Mouse (Mus musculus) heart, adult 11 months (tissue): ENCODE data around the gene Nrp2.
A peak's percentile ranks its signal among the peaks of the same experiment; 100 is the strongest.

Experiments
- DNase-seq: peaks from one replicate; pipeline ENCODE4 v3.0.0; 2022

Nrp2 gene

DNA sequence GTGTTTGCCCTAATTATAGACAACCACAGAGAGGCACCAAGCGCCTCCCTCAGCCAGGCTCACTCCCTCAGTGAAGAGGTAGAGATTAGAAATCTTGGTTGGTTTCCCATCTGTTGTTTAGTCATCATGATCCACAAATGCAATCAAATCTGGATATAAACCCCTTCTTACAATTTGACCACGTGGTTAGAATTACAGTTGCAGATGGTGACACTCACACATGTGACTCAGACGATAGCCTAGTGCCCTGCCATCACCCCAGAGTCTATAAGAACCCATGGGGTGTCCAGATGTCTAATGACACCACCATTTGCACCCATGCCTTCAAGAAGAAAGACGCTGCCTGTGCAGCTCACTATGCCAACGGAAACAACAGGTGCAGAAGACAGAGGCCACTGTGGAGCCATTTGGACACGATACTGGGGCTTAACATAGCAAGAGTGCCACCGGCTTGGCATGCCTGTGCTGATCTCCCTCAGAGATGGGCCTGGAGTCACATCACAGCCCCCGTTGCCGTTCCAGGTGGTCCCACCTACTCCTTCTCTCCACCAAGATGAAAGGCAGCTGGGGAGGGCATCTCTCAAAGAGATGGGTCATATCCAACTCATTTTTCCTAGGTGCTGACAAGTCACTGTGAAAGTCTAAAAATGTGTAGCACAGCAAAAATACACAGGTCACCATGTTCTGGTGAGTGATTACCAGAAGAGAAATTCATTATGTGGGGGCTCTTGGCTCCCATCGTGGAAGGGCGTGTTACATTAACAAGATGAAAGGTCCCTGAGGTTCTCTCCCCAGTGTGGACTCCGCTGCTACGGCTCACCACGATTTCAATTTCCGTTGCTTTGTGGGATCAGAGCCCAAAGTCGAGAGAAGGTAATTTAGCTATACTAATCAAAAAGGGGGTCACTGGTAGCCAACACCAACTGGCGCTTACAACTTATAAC, 123.0 kb downstream of the Nrp2 start:
- DNase-seq, result peak; percentile 80

- peak; percentile 77 for DNase-seq
Observed at GRCm38 (mm10) chr1:62827316-62827715, 124.2 kb downstream of the Nrp2 start.

DNA sequence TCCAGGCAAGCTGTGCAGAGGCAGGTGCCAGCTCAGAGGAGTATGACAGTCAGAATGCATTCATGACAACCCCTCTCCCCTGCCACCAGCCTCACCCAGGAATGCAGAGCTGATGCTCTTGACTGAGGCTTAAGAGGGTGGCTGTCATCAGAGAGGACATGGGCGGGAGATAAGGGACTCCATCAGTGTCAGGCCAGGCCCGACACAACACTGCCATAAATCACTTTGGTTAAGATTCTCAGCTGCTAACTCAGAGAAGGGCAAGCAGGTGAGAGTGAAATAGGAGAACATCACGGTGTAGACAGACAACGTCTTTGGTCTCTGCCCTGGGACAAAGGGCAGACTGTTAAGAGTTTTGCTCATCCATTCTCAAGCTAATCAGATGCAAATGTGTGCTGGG, 125.1 kb downstream of the Nrp2 start:
- DNase-seq, result peak; percentile 74

- peak; percentile 78 for DNase-seq
Observed at GRCm38 (mm10) chr1:62829690-62830417, 126.8 kb downstream of the Nrp2 start.

- DNase-seq, result peak; percentile 45
Observed at GRCm38 (mm10) chr1:62830418-62830769, 127.3 kb downstream of the Nrp2 start.

DNA sequence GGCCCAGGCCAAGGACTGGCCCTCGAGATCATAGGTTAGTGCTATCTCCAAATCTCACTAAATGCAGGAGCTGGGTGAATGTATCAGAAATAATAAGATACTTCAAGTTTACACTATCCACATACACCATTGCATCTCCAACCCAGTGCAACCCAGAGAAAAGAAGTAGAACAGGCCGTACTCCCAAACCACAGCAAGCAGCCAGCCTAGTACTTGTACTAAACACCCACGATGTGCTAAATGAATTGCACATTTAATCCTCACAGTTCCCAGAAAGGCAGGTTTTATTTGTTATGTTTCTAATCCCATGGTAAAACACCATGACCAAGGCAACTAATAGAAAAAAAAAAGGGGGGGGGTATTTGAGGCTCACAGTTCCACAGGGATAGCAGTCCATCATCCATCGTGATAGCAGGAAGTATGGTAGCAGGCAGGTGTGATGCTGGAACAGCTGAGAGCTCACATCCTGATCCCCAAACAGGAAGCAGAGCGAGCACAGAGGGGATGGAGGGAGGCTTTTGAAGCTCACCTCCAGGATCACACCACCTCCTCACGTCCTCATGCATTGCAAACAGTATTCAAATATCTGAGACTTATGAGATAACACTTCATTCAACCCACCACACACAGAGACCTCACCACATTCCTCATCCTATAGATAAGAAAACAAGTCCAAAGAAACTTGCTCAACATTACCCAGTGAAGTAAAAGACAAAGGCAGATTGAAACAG, 128.8 kb downstream of the Nrp2 start:
- peak; percentile 59 for DNase-seq

DNA sequence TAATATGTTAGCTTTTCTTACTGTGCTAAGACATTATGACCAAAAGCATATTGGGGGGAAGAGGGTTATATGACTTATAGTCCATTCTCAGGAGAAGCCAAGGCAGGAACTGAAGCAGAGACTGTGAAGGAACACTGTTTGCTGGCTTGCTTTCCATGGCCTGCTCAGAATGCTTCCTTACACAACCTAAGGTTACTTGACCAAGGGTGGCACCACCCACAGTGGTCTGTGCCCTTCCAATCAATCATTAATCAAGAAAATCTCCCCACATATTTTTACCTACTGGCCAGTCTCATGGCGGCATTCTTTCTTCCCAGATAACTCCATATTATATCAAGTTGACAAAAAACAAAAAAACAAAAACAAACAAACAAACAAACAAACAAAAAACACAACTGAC, 130.3 kb downstream of the Nrp2 start:
- peak; percentile 45 for DNase-seq

DNA sequence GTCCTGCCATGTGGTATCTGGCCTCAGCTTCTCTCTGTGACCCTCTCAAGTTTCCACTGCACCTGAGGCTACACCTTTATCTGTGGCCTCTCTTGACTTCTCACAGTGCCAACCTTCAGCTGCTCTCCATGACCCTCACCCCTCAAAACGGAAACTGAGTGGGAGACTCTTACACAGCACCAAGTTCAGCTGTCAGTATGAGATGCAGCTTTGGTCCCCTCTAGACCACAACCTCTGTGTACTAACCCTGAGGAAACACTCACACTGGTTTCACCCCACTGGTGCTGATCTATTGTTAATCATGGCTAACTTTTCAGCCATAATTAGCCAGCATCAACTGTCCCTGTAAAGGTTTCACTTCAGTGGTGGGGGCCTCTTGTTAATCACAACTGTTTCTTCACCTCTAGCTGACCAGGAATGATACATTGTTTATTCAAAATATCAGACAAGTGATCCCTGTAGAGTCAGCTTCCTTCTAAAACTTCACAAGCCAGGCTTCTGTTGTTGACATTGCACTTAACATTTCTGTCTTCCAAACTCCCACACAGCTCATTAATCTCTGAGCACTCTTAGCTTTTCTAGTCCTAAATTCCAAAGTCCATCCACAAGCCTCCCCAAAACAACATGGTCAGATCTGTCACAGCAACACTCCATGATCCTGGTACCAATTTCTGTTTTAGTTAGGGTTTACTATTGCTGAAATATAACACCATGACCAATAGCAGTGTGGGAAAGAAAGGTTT, 131.5 kb downstream of the Nrp2 start:
- no peak for DNase-seq

- DNase-seq, result peak; percentile 37
Observed at GRCm38 (mm10) chr1:62838083-62838482, 135.0 kb downstream of the Nrp2 start.

- DNase-seq, result peak; percentile 43
Observed at GRCm38 (mm10) chr1:62838631-62839030, 135.5 kb downstream of the Nrp2 start.

DNA sequence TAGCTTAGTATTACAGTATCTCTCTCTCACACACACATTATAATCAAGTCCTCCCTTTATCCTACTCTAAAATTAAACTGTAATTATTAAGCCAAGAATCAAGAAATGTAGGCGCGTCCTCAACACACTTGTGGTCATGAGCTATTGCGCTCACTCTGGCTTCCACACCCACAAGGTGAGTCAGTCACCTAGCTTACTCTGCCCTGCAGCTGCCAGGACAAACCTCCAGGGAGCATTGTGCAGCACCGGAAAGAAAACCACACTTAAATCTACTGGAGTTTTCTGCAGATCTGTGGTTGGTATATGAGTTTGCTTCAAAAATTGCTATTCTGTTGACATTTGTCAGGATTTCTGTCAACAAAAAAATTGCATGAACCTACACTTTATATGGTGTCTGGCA, 140.1 kb downstream of the Nrp2 start:
- DNase-seq, result peak; percentile 24

DNA sequence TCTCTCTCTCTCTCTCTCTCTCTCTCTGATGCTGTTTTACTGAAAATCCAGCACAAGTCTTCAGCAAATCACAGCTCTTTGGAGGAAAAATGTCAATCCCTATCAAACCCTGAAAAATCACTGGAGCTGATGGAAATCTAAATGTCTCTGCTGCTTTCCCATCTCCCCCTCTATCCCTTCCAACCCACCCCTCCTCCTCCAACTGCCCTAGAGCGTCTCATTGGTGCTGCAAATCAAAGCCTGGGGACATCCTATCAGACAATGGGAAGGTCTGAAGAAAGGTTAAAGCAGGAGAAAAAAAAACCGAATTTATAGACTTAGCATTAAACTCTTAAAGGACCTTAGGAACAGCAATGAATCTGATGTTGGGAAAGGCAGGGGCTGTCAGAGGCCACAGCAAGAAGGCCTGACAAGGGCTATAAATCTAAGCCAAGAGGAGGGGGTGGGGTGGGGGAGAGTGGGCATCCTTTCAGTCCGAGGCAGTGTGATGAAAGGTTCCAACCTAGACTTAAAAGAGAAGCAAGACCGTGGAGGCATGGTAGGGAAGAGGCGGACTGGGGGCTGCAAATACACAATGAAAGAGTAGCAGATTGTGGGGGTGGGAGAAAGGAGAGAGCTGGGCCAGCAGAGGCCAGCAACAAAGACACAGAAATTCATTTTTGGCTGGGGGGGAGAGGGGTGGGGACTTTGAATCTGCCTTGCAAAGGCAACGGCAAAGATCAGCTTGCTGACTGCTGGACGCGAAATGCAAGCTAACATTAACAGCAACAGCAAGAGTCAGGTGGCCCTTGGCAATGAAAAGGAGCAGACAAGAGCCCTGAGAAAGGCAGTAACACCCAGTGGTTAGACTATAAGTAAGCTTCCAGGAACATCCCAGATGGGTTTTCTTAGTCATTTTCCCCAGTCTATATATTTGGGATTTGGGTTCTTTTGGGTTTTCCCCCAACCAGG, 148.2 kb downstream of the Nrp2 start:
- DNase-seq, result peak; percentile 56

GRCm38 (mm10) chr1:62853362-62853761, 150.3 kb downstream of the Nrp2 start:
- DNase-seq, result peak; percentile 74

- no peak for DNase-seq
Observed at GRCm38 (mm10) chr1:62853996-62854395, 150.9 kb downstream of the Nrp2 start.

DNA sequence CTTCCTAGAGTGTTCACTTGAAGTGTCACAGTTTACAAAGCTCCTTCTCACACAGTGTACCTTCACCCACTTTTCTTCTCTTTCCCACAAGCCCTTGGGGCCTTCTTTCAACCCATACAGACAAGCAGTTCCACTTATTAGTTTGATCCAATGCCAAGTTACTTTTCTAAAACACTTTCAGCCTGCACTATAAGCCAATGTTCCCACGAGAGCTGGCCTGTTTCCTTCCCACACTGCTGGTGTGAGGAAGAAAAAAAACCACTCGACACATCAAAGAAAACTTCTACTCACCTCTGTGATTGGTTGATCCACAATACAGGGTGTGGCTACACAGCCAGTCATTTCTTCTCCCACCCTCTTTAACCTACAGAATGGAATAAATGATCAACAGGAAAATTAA, 156.0 kb downstream of the Nrp2 start:
- DNase-seq, result peak; percentile 66

- DNase-seq, result peak; percentile 31
Observed at GRCm38 (mm10) chr1:62859556-62860300, 156.6 kb downstream of the Nrp2 start.

DNA sequence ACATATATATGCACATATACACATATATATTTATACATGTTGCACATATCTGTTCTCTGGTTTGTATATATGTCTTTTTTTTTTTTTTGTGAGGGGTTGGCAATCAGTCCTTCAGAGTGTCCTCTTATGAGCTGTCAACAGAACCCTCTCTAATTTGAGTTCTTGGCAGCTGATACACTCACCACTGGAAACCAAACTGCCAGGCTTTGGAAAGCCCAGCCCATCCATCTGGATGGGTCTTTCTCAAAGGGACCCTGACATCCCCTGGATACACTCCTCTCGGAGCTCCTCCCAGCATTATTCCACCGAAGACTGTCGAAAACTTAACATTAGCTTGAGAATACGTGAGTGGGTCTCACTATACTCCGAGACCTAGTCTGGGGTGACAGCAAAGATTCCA, 157.2 kb downstream of the Nrp2 start:
- peak; percentile 23 for DNase-seq

DNA sequence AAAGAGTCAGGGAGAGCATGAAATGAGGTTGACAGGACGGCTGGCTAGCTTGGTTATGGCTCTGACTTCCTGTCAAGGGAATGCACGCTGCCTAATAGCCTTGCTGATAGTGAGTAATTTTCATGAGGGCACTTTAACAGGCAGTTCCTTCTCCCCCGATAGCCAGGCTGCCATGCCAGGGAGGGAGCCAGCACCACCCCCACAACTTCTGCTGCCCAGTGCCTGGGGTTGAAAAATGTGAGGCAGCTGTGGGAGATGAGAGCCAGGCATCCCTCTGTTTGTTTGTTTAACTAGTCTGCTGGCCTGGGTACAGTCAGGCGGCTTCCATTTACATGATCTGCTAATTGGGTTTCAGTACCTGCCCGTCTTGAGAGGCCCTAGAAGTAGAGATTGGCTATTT, 157.7 kb downstream of the Nrp2 start:
- peak; percentile 95 for DNase-seq
